Mouse (Mus musculus) midbrain, embryonic 13.5 days (tissue): Measurements from ENCODE around the gene Mn1. TPM values are rescaled to one million over a fixed set of nuclear protein-coding genes. Genes with fewer than 3 reads are reported as not detected.

Experiments
- ATAC-seq: fragments of 200-750 bp; cut with Nextera tagmentation; 2 replicates; pipeline ENCODE4 v1.8.0; 2017; ENCODE audit warnings: mild to moderate bottlenecking, moderate TSS enrichment, moderate library complexity
- H3K27ac ChIP-seq: fragments of 300-500 bp; sonication (generic); 2 replicates; pipeline ENCODE4 v1.5.1; 2015; ENCODE audit warnings: inconsistent platforms, mild to moderate bottlenecking, moderate library complexity
- H3K27me3 ChIP-seq: fragments of 300-500 bp; sonication (generic); 2 replicates; pipeline ENCODE4 v1.6.1; 2015; ENCODE audit warnings: mild to moderate bottlenecking, inconsistent platforms
- H3K36me3 ChIP-seq: fragments of 300-500 bp; sonication (generic); 2 replicates; pipeline ENCODE4 v1.6.1; 2015; ENCODE audit warnings: mild to moderate bottlenecking, inconsistent platforms
- H3K4me1 ChIP-seq: fragments of 300-500 bp; sonication (generic); replicated peaks from 2 replicates; pipeline ENCODE4 v1.6.1; 2015; ENCODE audit warnings: inconsistent platforms
- H3K4me2 ChIP-seq: fragments of 300-500 bp; sonication (generic); replicated peaks from 2 replicates; pipeline ENCODE4 v1.6.1; 2015; ENCODE audit warnings: moderate library complexity, mild to moderate bottlenecking, inconsistent platforms
- H3K4me3 ChIP-seq: fragments of 300-500 bp; sonication (generic); replicated peaks from 2 replicates; pipeline ENCODE4 v1.5.1; 2015; ENCODE audit warnings: mild to moderate bottlenecking, inconsistent platforms
- H3K9ac ChIP-seq: fragments of 300-500 bp; sonication (generic); replicated peaks from 2 replicates; pipeline ENCODE4 v1.6.1; 2015; ENCODE audit warnings: mild to moderate bottlenecking, inconsistent platforms
- H3K9me3 ChIP-seq: fragments of 300-500 bp; sonication (generic); 2 replicates; pipeline ENCODE4 v1.6.1; 2016; ENCODE audit warnings: mild to moderate bottlenecking, inconsistent platforms
- WGBS: fragments of 180-500 bp; shearing (Covaris S2); methylation state at CpG from one replicate; pipeline ENCODE4 v1.1.7; 2015; 5-methylcytosine and 5-hydroxymethylcytosine counted together
- polyA plus RNA-seq: library from polyadenylated mRNA; unstranded; fragments of >200 nt; fragmentation: Nextera tagmentation; extraction: Ambion mirVana; gene quantifications from 2 replicates; pipeline ENCODE4 v1.2.1, GENCODE M21; 2015

The Mn1 gene
- polyA plus RNA-seq, 1 experiment from 2014 or later = 73.1 TPM

DNA sequence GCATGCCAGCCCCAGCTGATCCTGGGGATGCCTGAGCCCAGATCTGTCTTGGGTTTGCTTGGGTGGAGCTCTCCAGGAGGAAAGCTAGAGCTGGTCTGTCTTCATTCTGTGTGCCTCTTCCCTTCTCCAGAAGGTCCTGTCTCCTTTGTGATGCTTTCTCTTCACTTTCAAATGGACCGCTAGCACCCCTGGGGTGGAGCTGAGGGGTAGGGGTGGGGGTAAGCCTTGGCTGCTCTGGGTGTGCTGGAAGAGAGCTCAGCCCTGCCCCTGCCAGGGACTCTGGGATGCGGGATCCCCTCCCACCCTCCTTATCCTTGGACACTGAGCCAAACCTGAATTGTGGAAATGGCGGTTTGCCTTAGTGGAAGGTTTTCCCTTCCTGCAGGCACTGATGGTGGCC, 21.2 kb downstream of the Mn1 start:
- Histone ChIP-seq H3K36me3 (peaks cover 46% of the 10 kb centered on the region), H3K9ac (no peak overlapping the region), H3K4me2 (no peak overlapping the region), H3K27ac (peak overlapping the region; percentile 14; the same call in 1 of the 2 replicates), H3K9me3 (no peaks in the 10 kb centered on the region), H3K4me1 (peaks cover 88% of the 10 kb centered on the region), H3K4me3 (no peak overlapping the region), H3K27me3 (no peaks in the 10 kb centered on the region)
- ATAC-seq = no peak
- WGBS = 75% methylated on average over 3 of the region's 3 CpGs

GRCm38 (mm10) chr5:111438821-111439220, 21.7 kb downstream of the Mn1 start:
- Histone ChIP-seq H3K4me1 (peaks cover 85% of the 10 kb centered on the region), H3K9ac (no peak overlapping the region), H3K4me2 (no peak overlapping the region), H3K27me3 (no peaks in the 10 kb centered on the region), H3K36me3 (peaks cover 46% of the 10 kb centered on the region), H3K4me3 (no peak overlapping the region), H3K9me3 (no peaks in the 10 kb centered on the region), H3K27ac (no peak overlapping the region)
- 92% methylated on average over 8 of the region's 8 CpGs for WGBS
- ATAC-seq = no peak

- WGBS = 87% methylated on average over 4 of the region's 4 CpGs
These were observed 23.1 kb downstream of the Mn1 start for GRCm38 (mm10) chr5:111440264-111440663.

GRCm38 (mm10) chr5:111442151-111442871, 25.1 kb downstream of the Mn1 start:
- H3K36me3 ChIP-seq = peaks cover 48% of the 10 kb centered on the region
- H3K27ac ChIP-seq = peak overlapping the region; percentile 22; the same call in 1 of the 2 replicates
- no peak for ATAC-seq
- no peak overlapping the region for H3K4me2 ChIP-seq
- H3K27me3 ChIP-seq = no peaks in the 10 kb centered on the region
- no peaks in the 10 kb centered on the region for H3K9me3 ChIP-seq
- no peak overlapping the region for H3K4me3 ChIP-seq
- 71% methylated on average over 11 of the region's 11 CpGs for WGBS
- H3K4me1 ChIP-seq = peaks cover 85% of the 10 kb centered on the region
- no peak overlapping the region for H3K9ac ChIP-seq

More at GRCm38 (mm10) chr5:111440264-111440663, 23.1 kb downstream of the Mn1 start:
- H3K27ac ChIP-seq = no peak overlapping the region
- no peak overlapping the region for H3K9ac ChIP-seq
- peaks cover 55% of the 10 kb centered on the region for H3K36me3 ChIP-seq
- H3K27me3 ChIP-seq = no peaks in the 10 kb centered on the region
- H3K9me3 ChIP-seq = no peaks in the 10 kb centered on the region
- H3K4me2 ChIP-seq = no peak overlapping the region
- H3K4me3 ChIP-seq = no peak overlapping the region
- no peak for ATAC-seq
- H3K4me1 ChIP-seq = peaks cover 85% of the 10 kb centered on the region

- Histone ChIP-seq H3K9ac (no peak overlapping the region), H3K36me3 (peaks cover 50% of the 10 kb centered on the region), H3K27me3 (no peaks in the 10 kb centered on the region), H3K4me1 (peaks cover 84% of the 10 kb centered on the region), H3K4me2 (no peak overlapping the region), H3K27ac (no peak overlapping the region), H3K9me3 (no peaks in the 10 kb centered on the region), H3K4me3 (no peak overlapping the region)
- ATAC-seq = no peak
- WGBS = 93% methylated on average over 3 of the region's 3 CpGs
These were observed 26.5 kb downstream of the Mn1 start for GRCm38 (mm10) chr5:111443636-111444035.

DNA sequence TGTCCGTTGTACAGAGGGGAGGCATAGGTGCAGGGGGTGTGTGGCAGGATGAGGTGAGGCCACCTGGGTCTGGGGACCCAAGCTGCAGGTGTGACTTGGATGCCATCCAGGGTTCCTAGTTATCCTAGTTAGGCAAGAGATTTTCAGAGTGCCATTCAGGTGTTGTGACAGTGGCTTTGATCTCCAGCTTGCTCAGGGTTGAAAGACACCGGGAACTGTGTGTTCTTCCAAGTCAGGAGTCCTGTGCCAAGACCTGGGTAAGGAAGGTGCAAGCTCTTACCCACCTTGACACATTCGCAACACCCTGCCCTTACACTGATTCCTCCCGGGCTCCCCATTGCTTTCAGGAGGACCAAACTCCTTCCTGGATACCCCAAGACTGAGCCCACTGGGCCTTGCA, 27.2 kb downstream of the Mn1 start:
- Histone ChIP-seq H3K27ac (peak overlapping the region; percentile 65), H3K36me3 (peaks cover 52% of the 10 kb centered on the region), H3K4me1 (peaks cover 88% of the 10 kb centered on the region), H3K27me3 (no peaks in the 10 kb centered on the region), H3K4me3 (no peak overlapping the region), H3K9ac (no peak overlapping the region), H3K9me3 (no peaks in the 10 kb centered on the region), H3K4me2 (no peak overlapping the region)
- WGBS = 86% methylated on average over 4 of the region's 4 CpGs
- no peak for ATAC-seq

- Histone ChIP-seq H3K27ac (peak overlapping the region; percentile 77), H3K4me3 (no peak overlapping the region), H3K4me2 (no peak overlapping the region; the same call in 1 of the 2 replicates), H3K27me3 (no peaks in the 10 kb centered on the region), H3K36me3 (peaks cover 50% of the 10 kb centered on the region), H3K9ac (0 out of 2 replicates have a peak overlapping the region, but pooled peaks have one; percentile 4), H3K4me1 (peaks cover 90% of the 10 kb centered on the region), H3K9me3 (no peaks in the 10 kb centered on the region)
- 18% methylated on average over 7 of the region's 7 CpGs for WGBS
- peak; percentile 29; the same call in 1 of the 2 replicates for ATAC-seq
These were observed 29.5 kb downstream of the Mn1 start for GRCm38 (mm10) chr5:111446652-111447051.

GRCm38 (mm10) chr5:111449700-111450099, 32.5 kb downstream of the Mn1 start:
- H3K27ac ChIP-seq = peak overlapping the region; percentile 59; the same call in 1 of the 2 replicates
- no peak for ATAC-seq
- 54% methylated on average over 8 of the region's 8 CpGs for WGBS
- no peaks in the 10 kb centered on the region for H3K9me3 ChIP-seq
- H3K9ac ChIP-seq = peak overlapping the region; percentile 28; the same call in 1 of the 2 replicates
- H3K4me1 ChIP-seq = peaks cover 64% of the 10 kb centered on the region
- H3K36me3 ChIP-seq = peaks cover 59% of the 10 kb centered on the region
- H3K4me3 ChIP-seq = no peak overlapping the region
- no peak overlapping the region for H3K4me2 ChIP-seq
- no peaks in the 10 kb centered on the region for H3K27me3 ChIP-seq

GRCm38 (mm10) chr5:111454240-111454639, 37.1 kb downstream of the Mn1 start:
- Histone ChIP-seq H3K4me3 (no peak overlapping the region), H3K4me2 (no peak overlapping the region), H3K27ac (no peak overlapping the region), H3K9me3 (no peaks in the 10 kb centered on the region), H3K27me3 (no peaks in the 10 kb centered on the region), H3K9ac (no peak overlapping the region), H3K4me1 (peaks cover 20% of the 10 kb centered on the region), H3K36me3 (peaks cover 75% of the 10 kb centered on the region)
- ATAC-seq = no peak
- 92% methylated on average over 5 of the region's 5 CpGs for WGBS

DNA sequence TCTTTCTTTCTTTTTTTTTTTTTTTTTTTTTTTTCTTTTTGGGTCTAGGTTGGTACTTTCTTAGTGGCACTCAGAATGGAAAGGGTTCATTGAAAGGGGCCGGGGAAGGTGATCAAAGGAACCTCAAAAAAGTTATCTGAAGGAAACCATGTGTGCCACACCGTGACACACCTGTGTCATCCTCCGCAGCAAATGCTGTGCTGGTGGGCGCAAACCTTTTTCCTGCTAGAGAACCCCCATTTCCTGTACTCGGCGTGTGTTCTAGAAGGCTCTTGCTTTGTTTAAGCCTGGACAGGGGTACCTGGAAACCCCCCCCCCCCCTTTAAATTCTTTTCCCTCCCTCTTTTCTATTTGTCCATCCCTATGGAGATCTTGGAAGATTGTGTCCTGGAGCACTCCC, 37.7 kb downstream of the Mn1 start:
- WGBS = 90% methylated on average over 6 of the region's 6 CpGs
- no peaks in the 10 kb centered on the region for H3K27me3 ChIP-seq
- no peak for ATAC-seq

GRCm38 (mm10) chr5:111458675-111459074, 41.5 kb downstream of the Mn1 start:
- no peak overlapping the region for H3K4me2 ChIP-seq
- peaks cover 51% of the 10 kb centered on the region for H3K36me3 ChIP-seq
- H3K9ac ChIP-seq = no peak overlapping the region
- 0 out of 2 replicates have a peak, but pooled peaks cover 10% of the 10 kb centered on the region for H3K4me1 ChIP-seq
- no peak overlapping the region for H3K4me3 ChIP-seq
- WGBS = 84% methylated on average over 6 of the region's 6 CpGs
- no peaks in the 10 kb centered on the region for H3K27me3 ChIP-seq
- ATAC-seq = 0 out of 2 replicates have a peak, but pooled peaks have one; percentile 27
- H3K9me3 ChIP-seq = no peaks in the 10 kb centered on the region
- no peak overlapping the region for H3K27ac ChIP-seq

More for the DNA sequence above, 37.7 kb downstream of the Mn1 start:
- Histone ChIP-seq H3K4me3 (no peak overlapping the region), H3K4me1 (peaks cover 17% of the 10 kb centered on the region), H3K36me3 (peaks cover 73% of the 10 kb centered on the region), H3K4me2 (no peak overlapping the region), H3K9me3 (no peaks in the 10 kb centered on the region), H3K9ac (no peak overlapping the region), H3K27ac (no peak overlapping the region)

DNA sequence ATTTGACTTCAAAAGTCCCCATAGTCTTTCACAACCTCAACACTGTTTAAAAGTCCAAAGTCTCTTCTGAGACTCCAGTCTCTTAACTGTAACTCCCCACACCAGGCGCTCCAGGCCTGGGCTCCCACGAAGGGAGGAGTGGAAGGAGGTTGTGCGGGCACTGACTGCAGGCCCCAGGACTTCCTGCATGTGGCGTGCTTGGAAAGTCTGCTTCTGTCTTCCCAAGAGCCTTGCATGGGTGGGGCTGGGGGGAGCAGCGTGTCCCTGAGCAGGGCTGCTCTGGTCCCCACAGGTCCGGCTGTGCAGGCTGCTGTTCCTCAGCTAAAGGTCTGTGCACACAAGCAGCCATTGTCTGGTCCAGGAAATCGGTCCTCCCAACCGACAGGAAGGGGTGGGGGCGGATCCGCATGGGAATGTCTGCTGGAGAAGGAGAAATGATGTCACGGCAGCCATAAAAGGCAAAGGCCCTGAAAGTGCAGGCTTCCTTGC, 48.7 kb downstream of the Mn1 start:
- Histone ChIP-seq H3K27me3 (no peaks in the 10 kb centered on the region), H3K4me3 (no peak overlapping the region), H3K36me3 (no peaks in the 10 kb centered on the region), H3K4me1 (0 out of 2 replicates have a peak, but pooled peaks cover under 1% of the 10 kb centered on the region), H3K9ac (no peak overlapping the region), H3K4me2 (no peak overlapping the region), H3K27ac (no peak overlapping the region), H3K9me3 (0 out of 2 replicates have a peak, but pooled peaks cover 6% of the 10 kb centered on the region)
- ATAC-seq = 0 out of 2 replicates have a peak, but pooled peaks have one; percentile 48
- WGBS = 71% methylated on average over 11 of the region's 11 CpGs
